Mouse (Mus musculus): ENCODE measurements at regions not wholly inside any gene's neighbourhood (a gene's known extent, or its start where the extent isn't known, plus 50 kb on each side); places are given as distances from the start of the nearest gene placed in this dataset.

DNA sequence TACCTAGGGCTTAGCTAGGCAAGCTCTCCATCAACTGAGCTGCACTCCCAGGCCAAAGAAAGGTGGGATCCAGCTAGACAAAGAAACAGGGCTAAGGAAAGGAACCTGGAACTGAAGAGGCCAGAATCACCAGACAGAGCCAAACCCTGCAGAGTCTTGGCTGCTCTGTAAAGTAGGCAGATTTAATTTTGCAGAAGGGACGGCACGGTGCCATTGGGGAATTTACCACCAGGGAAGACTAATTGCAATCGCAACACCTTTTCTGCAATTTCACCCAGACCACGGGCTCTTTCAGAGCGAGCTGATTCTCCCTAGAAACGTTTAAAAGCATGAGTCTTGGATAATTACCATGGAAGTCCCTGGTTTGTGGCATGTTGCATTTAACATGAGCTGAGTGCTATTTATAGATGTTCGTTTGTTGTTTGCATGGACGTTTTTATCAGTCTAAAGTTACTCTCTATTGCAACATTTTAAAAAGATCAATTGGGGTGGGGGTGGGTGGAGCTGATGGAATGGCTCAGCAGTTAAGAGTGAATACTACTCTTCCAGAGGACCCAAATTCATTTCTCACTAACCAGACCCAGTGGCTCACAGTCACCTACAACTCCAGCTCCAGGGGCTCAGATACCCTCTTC, 144.0 kb upstream of the Plekha5 start:
- TF ChIP-seq CTCF (IDR thresholded peaks at IDR 0.05; ENCODE audit: low read depth) (no peak), EP300 (optimal IDR thresholded peaks at IDR 0.05) (no peak)

Measured in stomach, postnatal 0 days (tissue).